Mouse (Mus musculus): ENCODE data around the gene Pcdh15. TPM values are rescaled to one million over a fixed set of nuclear protein-coding genes. Genes with fewer than 3 reads are reported as not detected.

The Pcdh15 gene
- polyA plus RNA-seq, 1 experiment = 0.16 TPM

DNA sequence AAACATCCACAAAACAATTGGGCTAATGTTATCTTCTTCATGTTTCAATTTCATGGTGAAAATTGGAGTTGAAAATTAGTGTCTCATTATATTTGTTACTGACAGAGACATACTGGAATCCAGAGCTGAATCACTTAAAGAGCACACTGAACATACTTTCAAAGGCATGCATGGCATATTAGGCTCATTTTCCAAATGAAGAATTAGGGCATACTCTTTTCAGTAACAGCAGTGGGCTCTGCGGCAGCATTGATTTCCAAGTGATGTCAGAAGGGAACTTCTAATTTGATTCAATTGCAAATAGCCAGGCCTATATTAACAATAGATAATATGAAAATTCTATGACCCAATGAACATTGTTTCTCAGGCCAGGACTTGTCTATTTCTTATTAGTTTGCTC lies 568.4 kb downstream of the Pcdh15 start:
- no peaks in the 10 kb centered on the region for H3K27me3 ChIP-seq (replicated peaks; ENCODE audit: control insufficient read depth, insufficient read depth, low read length)

DNA sequence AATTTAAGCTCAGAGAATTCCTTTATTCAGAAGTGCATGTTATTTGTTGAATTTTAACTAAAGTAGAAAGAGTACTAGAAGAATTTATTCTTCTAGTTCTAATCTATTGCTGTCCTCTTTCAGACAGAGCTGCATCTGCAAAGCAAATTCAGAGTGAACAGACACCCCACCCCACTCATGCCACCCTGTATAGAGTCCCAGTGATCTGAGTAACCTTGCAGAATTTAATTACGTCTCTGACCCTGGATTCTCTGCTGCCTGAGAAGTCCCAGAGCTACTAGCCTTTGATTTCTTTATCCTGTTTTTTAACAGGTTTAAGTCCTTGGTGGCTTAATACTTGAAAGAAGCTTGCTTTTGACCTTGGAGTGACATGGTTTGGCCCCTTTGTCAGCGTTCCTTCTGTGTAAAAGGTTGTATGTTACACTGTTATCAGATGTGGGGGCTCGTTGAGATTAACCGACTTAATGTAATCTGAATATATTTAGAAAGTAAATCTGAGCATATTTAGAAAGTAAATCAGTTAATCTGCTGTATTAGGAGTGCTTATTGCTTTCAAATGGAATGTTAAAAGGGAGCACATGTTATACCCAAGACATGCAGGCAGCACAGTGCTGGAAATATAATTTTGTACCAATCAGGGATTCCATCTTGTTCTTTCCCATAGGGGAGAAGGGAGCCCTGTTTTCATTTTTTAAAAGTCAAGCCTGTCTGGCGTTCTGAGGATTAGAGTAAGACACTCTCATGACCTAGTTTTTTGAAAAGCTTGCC lies 601.6 kb downstream of the Pcdh15 start:
- Histone ChIP-seq H3K36me3 (ENCODE audit: control insufficient read depth, insufficient read depth, low read length) (no peaks in the 10 kb centered on the region), H3K4me3 (ENCODE audit: insufficient read depth, low read depth, low read length) (no peak overlapping the region), H3K27ac (ENCODE audit: insufficient read depth, low read depth, low read length) (no peak overlapping the region), H3K27me3 (replicated peaks; ENCODE audit: control insufficient read depth, insufficient read depth, low read length) (no peaks in the 10 kb centered on the region), H3K4me1 (ENCODE audit: control insufficient read depth, insufficient read depth, low read length) (no peaks in the 10 kb centered on the region)
- no peak for DNase-seq
- TF ChIP-seq CTCF (conservative IDR thresholded peaks at IDR 0.05; ENCODE audit: insufficient read depth, insufficient read length, low read depth, low read length) (no peak), POLR2A (IDR thresholded peaks at IDR 0.05; ENCODE audit: low read depth, low read length) (no peak)
- WGBS = 58% methylated on average over 5 of the region's 5 CpGs

More for the DNA sequence above, 568.4 kb downstream of the Pcdh15 start:
- no peak for DNase-seq
- Histone ChIP-seq H3K4me1 (ENCODE audit: control insufficient read depth, insufficient read depth, low read length) (no peaks in the 10 kb centered on the region), H3K27ac (ENCODE audit: insufficient read depth, low read depth, low read length) (no peak overlapping the region), H3K36me3 (ENCODE audit: control insufficient read depth, insufficient read depth, low read length) (no peaks in the 10 kb centered on the region), H3K4me3 (ENCODE audit: insufficient read depth, low read depth, low read length) (no peak overlapping the region)
- WGBS = 92% methylated on average over 1 of the region's 1 CpGs
- TF ChIP-seq CTCF (conservative IDR thresholded peaks at IDR 0.05; ENCODE audit: insufficient read depth, insufficient read length, low read depth, low read length) (no peak), POLR2A (IDR thresholded peaks at IDR 0.05; ENCODE audit: low read depth, low read length) (no peak)

DNA sequence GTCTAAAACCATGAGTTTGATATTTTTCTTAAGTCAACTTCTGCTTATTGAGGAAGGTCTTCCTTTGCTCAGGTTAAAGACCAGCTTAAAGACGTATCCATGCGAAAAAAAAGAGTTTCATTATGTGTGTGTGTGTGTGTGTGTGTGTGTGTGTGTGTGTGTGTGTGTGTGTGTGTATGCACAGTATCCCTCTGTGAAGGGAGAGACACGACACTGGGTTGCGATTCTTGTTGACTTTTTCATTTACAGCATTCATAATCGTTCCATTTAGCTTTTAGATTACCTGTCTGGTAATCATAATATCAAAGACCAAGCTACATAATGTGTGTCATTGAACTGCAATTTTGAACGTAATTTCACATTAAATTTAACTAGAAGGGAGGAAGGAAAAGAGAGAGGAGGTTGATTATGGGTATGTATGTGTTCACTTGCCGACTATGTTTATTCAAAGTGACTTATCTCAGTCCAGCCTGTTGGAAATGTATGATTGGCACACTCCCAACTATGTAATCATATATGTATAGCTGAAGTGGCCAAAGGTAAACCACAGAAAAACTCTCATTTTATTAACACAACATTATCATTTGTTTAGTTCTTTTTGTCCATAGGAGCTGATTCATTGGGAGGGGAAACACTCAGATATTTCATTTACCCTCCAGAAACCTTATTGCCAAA lies 626.6 kb downstream of the Pcdh15 start:
- TF ChIP-seq CTCF (conservative IDR thresholded peaks at IDR 0.05; ENCODE audit: insufficient read depth, insufficient read length, low read depth, low read length) = no peak
- TF ChIP-seq POLR2A (IDR thresholded peaks at IDR 0.05; ENCODE audit: low read depth, low read length) = no peak
- DNase-seq = no peak
- Histone ChIP-seq H3K4me3 (ENCODE audit: insufficient read depth, low read depth, low read length) (no peak overlapping the region), H3K27me3 (replicated peaks; ENCODE audit: control insufficient read depth, insufficient read depth, low read length) (no peaks in the 10 kb centered on the region), H3K4me1 (ENCODE audit: control insufficient read depth, insufficient read depth, low read length) (no peaks in the 10 kb centered on the region), H3K27ac (ENCODE audit: insufficient read depth, low read depth, low read length) (no peak overlapping the region), H3K36me3 (ENCODE audit: control insufficient read depth, insufficient read depth, low read length) (no peaks in the 10 kb centered on the region)
- WGBS = 77% methylated on average over 7 of the region's 7 CpGs

DNA sequence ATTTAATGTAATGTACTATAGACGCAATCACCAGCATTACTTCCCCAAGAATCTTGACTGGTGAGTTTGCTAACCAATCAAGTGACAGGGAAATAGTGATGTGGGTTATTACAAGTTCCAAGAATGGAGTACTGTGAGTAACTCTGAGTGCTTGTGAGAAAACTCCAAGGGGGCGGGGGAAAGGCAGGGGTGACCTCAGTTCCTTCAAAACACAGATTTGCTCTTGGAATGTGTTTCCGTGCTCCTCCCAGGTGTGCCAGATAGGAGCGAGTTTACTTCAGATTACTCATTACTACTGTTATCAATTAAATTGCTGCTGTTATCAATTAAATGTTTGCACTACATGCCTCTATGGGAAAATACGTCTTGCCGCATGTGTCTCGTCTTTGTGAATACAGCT lies 634.1 kb downstream of the Pcdh15 start:
- Histone ChIP-seq H3K4me3 (ENCODE audit: insufficient read depth, low read depth, low read length) (no peak overlapping the region), H3K4me1 (ENCODE audit: control insufficient read depth, insufficient read depth, low read length) (no peaks in the 10 kb centered on the region), H3K36me3 (ENCODE audit: control insufficient read depth, insufficient read depth, low read length) (no peaks in the 10 kb centered on the region), H3K27ac (ENCODE audit: insufficient read depth, low read depth, low read length) (no peak overlapping the region), H3K27me3 (replicated peaks; ENCODE audit: control insufficient read depth, insufficient read depth, low read length) (no peaks in the 10 kb centered on the region)
- no peak for DNase-seq
- 81% methylated on average over 7 of the region's 7 CpGs for WGBS
- TF ChIP-seq POLR2A (IDR thresholded peaks at IDR 0.05; ENCODE audit: low read depth, low read length) (no peak), CTCF (conservative IDR thresholded peaks at IDR 0.05; ENCODE audit: insufficient read depth, insufficient read length, low read depth, low read length) (no peak)

DNA sequence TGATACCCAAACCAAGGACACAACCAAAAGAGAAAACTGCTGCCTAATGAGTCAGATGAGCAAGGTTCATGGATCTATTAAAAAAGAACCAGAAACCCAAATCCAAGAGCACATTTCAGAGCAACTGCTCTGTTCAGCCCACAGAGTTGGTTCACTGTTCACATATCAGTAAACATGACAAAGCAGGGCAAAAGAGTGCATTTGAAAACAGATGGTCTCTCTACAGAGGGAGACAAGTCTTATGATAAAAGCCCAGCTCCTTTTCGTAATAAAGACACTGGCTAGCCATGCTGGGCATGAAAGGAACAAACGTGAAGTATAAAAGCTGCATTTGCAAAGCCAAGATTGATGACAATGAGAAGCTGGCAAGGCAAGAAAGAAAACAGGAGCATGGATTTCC lies 649.9 kb downstream of the Pcdh15 start:
- Histone ChIP-seq H3K4me3 (ENCODE audit: insufficient read depth, low read depth, low read length) (no peak overlapping the region), H3K4me1 (ENCODE audit: control insufficient read depth, insufficient read depth, low read length) (no peaks in the 10 kb centered on the region), H3K36me3 (ENCODE audit: control insufficient read depth, insufficient read depth, low read length) (no peaks in the 10 kb centered on the region), H3K27me3 (replicated peaks; ENCODE audit: control insufficient read depth, insufficient read depth, low read length) (no peaks in the 10 kb centered on the region), H3K27ac (ENCODE audit: insufficient read depth, low read depth, low read length) (no peak overlapping the region)
- WGBS = 56% methylated on average over 2 of the region's 2 CpGs
- TF ChIP-seq POLR2A (IDR thresholded peaks at IDR 0.05; ENCODE audit: low read depth, low read length) (no peak), CTCF (conservative IDR thresholded peaks at IDR 0.05; ENCODE audit: insufficient read depth, insufficient read length, low read depth, low read length) (no peak)
- DNase-seq = no peak

DNA sequence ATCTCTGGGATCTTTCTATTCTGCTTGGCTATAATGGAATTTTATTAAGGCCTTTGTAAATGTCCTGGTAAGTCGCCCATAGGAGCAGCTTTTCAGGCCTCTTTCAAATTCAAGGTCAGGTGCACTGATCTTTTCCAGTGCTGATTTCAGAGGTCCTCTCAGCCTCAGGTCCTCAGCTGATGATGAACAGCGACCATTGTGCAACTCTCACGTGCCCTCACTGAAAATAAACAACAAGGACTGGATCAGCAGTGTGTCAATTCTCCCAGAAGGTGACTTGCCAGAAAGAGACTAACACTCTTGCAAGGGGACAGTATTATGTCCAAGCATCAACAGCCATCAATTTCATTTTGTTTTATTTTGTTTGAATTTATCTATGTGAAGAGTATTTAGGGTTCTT lies 654.7 kb downstream of the Pcdh15 start:
- Histone ChIP-seq H3K36me3 (ENCODE audit: control insufficient read depth, insufficient read depth, low read length) (no peaks in the 10 kb centered on the region), H3K27ac (ENCODE audit: insufficient read depth, low read depth, low read length) (no peak overlapping the region), H3K27me3 (replicated peaks; ENCODE audit: control insufficient read depth, insufficient read depth, low read length) (no peaks in the 10 kb centered on the region), H3K4me1 (ENCODE audit: control insufficient read depth, insufficient read depth, low read length) (no peaks in the 10 kb centered on the region), H3K4me3 (ENCODE audit: insufficient read depth, low read depth, low read length) (no peak overlapping the region)
- WGBS = 33% methylated on average over 3 of the region's 3 CpGs
- no peak for DNase-seq
- TF ChIP-seq CTCF (conservative IDR thresholded peaks at IDR 0.05; ENCODE audit: insufficient read depth, insufficient read length, low read depth, low read length) (no peak), POLR2A (IDR thresholded peaks at IDR 0.05; ENCODE audit: low read depth, low read length) (no peak)

DNA sequence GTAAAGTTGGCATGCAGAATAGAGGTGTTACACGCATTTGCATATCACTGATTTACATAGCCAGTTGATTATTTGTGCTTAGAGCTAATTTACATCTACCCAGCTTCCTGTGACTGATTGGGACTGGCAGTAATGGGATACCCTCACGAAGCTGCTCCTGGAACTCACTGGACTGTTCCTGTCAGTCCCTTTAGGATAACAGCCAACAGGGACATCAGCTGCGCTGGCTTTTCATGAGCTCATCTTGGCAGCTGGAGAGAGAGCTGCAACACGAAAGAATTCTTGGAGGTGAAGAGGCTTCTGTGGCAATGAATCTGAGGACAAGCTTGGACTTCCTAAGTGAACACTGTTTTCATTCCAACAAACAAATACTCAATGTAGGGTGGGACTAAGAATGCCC lies 683.8 kb downstream of the Pcdh15 start:
- Histone ChIP-seq H3K36me3 (ENCODE audit: control insufficient read depth, insufficient read depth, low read length) (no peaks in the 10 kb centered on the region), H3K27me3 (replicated peaks; ENCODE audit: control insufficient read depth, insufficient read depth, low read length) (no peaks in the 10 kb centered on the region), H3K4me3 (ENCODE audit: insufficient read depth, low read depth, low read length) (no peak overlapping the region), H3K27ac (ENCODE audit: insufficient read depth, low read depth, low read length) (no peak overlapping the region), H3K4me1 (ENCODE audit: control insufficient read depth, insufficient read depth, low read length) (no peaks in the 10 kb centered on the region)
- no peak for TF ChIP-seq CTCF (conservative IDR thresholded peaks at IDR 0.05; ENCODE audit: insufficient read depth, insufficient read length, low read depth, low read length)
- 43% methylated on average over 4 of the region's 4 CpGs for WGBS
- DNase-seq = no peak
